Mouse (Mus musculus): ENCODE data around the gene Gm17545.

The Gm17545 gene

DNA sequence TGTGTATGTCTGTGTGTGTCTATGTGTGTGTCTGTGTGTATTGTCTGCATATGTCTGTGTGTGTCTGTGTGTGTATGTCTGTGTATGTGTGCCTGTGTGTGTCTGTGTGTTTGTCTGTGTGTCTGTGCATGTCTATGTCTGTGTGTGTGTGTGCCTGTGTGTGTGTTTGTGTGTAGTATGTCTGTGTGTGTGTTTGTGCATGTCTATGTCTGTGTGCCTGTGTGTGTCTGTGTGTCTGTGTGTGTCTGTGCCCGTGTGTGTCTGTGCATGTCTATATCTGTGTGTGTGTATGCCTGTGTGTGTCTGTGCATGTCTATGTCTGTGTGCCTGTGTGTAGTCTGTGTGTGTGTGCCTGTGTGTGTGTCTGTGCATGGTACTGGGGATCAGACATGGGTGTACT is 9.0 kb upstream of the Gm17545 start:
- no peak for DNase-seq (ENCODE audit: low read depth)

DNA sequence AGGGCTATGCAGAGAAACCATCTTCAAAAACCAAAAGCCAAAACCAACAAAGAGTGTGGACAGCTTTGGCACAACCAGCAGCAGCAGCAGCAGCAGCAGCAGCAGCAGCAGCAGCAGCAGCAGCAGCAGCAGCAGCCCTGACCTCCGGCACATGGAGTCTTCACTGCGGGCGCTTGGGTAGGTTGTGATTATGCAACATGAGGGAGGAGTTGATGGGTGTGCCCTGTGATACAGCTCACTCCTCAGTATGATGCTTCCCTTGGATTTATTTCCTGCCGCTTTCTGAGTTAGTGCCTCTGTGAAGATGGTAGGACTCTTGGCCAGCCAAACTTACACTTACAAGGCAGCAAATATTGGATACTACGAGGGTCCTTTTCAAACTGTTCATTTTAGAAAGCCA is 6.9 kb upstream of the Gm17545 start:
- no peak for DNase-seq (ENCODE audit: low read depth)

DNA sequence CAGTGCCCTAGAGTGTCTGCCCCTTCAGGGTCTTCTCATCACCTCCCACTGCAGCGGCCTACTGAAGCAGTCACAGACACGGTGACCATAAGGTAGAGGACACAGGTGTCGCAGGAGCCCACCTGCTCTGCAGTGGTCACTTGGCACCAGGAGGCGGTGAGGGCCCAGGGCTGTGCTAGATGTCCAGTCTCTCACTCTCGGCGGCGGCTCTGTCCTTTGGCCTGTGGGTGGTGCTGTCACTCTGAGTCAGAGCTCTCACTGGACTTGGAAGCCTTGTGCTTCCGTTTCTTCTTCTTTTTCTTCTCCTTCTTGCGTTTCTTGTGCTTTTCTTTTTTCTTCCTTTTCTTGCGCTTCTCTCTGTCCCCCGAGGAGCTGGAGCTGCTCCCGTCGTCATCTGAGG is 5.7 kb upstream of the Gm17545 start:
- no peak for DNase-seq (ENCODE audit: low read depth)

DNA sequence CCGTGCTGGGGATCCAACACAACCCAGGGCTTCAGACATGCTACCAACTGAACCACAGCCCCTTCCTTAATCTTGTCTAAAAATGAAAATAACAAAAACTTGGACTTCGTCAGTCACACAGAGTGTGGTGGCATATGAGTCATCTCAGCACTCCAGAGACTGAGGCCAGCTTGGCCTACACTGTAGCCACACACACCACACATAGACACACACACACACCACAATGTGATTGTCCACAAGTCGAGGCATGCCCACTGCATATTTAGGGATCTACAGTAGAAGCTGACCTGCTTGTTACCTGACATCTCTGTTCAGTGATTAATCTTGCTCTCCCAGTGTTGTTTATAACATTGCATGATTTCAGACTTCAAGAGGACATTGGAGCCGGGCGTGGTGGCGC is 4.9 kb upstream of the Gm17545 start:
- DNase-seq (ENCODE audit: low read depth) = no peak

DNA sequence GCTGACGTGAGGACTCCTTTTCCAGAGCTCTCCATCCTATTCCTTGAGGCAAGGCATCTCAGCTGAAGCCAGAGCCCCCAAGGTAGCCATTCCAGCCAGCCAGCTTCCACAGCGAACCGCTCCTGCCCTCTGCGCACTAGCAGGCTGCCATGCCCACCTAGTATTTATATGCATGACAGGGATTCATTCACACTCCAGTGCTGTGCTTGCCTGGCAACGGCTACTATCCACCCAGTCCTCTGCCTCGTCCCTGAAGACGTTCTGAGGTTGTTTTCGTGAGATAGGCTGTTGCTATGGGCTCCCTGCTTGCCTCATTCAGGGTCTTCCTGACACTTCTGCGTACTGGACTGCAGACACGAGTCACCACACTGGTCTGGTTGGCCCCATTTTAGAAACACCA is 1.4 kb upstream of the Gm17545 start:
- no peak for DNase-seq (ENCODE audit: low read depth)

DNA sequence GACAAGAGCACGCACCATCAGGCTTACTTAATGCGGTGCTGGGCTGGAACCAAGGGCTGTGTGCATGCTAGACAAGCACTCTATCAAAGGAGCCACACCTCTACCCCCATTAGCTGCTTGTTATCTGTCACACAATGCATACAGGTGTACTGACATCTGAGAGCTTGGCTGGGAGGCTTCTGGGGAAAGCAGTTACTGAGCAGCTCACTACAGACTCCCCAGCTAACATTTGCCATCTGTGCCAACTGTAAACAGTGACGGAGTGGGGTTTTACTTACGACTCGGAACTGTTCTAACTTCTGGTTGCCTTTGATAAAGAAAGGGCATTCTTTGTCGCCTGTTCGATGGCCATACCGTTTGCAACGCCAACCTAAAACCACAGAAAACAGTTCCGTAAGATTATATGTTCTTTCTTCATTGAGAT is 577 bp upstream of the Gm17545 start:
- DNase-seq (ENCODE audit: low read depth) = peak; percentile 80

DNA sequence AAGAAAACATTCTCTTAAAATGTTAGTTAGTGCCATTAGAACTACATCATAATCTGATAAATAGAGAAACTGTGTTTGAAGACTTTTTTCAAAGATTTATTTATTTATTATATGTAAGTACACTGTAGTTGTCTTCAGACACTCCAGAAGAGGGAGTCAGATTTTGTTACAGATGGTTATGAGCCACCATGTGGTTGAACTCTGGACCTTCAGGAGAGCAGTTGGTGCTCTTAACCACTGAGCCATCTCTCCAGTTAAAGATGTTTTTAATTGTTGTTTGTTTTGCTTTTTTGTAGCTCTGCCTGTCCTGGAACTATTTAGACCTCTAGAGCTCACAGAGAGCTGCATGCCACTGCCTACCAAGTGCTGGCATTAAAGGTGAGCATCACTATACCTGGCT is 951 bp downstream of the Gm17545 start:
- DNase-seq (ENCODE audit: low read depth) = no peak

DNA sequence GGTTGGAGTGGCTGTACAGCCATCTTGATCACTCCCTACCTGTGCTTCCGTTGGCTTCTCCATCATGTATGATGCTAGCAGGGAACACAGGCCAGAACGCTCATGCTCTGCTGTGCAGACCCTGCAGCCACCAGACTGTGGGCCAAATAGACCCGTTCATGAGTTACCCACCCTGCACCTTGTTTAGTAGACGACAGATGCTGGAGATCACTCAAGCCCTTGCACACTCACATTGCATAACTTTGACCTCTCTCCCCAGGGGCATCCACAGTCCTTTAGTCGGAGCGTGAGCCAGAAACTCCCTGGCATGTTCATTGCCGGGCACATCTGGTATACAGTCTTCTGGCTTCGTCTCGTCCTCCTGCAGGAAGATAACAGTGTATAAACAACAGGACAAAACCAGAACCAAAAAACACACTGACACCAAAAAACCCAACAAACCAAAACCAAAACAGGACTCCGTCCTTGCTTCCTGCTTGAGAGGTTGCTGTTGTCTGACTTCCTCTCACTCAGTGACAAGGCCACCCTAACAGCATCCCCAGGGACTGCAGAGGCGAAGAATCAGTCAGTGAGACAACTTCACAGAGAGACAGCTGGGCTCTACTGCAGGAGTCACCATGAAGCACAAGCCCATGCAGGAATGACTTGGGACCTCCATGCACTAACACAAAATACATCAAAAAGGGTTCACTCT is 3.2 kb downstream of the Gm17545 start:
- DNase-seq (ENCODE audit: low read depth) = no peak

DNA sequence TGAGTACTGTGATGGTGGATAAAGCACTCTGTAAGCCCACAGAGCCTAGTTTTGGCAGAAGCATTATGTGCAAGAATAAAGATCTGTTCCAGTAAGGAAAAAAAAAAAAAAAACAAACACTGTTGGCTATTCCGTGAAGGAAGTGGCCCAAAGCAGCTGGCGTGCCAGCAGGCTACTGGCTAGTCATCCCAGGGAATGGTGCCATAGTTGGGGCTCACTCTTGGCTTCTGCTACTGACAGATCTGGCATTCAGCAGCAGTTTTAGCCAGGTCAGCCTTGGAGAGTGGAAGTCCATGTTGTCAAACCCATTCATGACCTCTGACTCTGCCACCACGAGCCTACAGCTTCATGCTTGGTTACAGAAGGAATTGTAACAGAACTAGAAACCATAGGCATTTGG is 7.9 kb downstream of the Gm17545 start:
- no peak for DNase-seq (ENCODE audit: low read depth)

DNA sequence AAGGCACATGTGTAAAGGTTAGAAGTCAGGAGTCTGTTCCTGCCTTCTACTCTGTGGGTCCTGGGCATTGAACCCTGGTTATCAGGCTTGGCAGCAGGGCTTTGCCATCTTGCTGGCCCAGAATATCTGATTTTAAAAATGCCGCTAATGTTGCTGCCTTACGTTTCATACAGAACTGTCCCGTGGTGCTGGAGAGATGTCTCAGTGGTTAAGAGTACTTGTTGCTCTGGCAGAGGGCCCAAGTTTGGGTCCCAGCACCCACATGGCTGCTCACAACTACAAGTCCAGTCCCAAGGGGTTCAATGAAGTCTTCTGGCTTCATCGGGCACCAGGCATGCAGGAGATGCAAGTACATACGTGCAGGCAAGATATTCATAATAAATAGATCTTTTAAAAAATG is 12.1 kb downstream of the Gm17545 start:
- DNase-seq (ENCODE audit: low read depth) = no peak

DNA sequence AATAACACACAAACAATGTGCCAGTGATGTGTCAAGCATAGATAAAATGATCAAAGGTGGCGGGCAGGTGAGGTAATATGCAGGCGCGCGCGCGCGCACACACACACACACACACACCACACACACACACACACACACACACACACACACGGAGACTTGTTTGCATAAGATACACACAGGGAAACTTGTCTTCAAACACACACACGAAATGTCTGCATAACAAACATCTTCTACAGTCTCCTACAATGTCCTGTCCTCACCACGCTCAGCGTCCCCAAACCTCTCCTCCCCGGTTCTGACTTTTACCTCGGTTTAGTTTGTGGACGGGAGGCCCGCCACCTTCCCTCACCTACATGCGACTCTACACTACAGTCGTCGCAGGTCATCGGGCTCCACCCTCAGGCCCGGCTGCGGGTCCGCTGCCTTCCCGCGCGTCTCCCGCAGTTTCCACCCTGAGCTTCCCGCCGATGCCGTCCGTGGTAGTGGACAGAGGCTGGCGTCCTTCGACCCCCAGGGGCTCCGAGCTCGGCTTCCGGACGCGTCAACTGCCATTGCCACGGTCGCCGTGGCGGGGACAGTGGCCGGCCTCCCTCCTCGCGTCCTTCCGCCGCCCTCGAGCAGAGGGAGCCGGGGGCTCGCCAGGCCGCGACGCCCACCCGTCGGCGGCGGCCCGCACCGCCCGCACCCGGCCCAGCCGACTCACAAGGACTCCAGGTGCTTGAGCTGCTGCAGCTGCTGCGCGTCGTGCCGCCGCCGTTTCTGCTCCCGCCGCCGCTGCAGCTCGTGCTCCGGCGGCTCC is 13.5 kb downstream of the Gm17545 start:
- DNase-seq (ENCODE audit: low read depth) = peak; percentile 38

DNA sequence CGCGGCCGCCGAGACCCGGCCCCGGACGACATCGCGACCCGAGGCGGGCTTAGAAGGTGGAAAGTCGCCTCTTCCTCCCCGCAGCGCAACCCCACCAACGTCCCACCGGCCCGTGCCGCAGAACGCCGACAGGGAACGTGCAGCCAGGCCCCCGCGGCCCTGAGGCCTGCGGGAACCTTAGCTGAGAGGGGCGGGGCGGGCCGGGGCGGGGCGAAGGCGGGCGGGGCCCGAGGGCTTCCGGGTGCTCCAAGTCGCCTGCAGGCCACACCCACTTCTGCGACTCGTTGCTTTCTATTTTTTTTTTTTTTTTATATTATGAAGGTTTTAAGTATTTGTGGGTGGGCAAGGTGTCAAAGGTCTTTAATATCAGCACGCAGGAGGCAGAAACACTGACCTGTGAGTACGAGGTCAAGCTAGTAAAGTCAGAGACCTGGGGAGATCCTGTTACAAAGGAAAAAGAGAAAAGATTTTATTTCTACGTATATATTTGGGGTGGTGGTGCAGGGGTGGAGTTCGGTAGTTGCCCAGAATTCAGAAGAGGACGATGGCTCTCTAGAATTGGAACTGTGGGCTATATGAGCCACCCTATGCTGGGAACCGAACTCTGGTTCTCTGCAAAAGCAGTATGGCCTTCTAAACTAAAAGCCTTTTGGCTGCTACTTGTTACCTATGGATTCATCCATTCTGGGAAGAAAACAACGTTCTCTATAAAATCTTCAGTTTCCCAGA is 14.2 kb downstream of the Gm17545 start:
- DNase-seq (ENCODE audit: low read depth) = peak; percentile 71

DNA sequence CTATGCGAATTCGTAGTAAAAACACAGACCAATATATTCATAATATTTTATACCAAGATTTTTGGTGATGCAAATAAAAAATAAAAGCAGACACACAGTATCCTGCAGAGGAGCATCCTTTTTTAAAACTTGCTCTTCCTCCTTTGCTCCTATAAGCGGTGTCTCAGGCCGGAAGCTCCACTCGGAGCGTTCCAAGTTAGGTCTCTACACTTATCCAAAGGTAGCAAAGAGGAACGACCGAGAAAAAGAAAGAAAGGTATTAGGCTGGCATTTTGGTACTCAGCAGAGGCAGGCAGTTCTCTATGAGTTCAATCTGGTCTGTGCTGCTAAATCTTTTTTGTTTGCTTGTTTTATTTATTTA is 14.8 kb downstream of the Gm17545 start:
- DNase-seq (ENCODE audit: low read depth) = no peak

DNA sequence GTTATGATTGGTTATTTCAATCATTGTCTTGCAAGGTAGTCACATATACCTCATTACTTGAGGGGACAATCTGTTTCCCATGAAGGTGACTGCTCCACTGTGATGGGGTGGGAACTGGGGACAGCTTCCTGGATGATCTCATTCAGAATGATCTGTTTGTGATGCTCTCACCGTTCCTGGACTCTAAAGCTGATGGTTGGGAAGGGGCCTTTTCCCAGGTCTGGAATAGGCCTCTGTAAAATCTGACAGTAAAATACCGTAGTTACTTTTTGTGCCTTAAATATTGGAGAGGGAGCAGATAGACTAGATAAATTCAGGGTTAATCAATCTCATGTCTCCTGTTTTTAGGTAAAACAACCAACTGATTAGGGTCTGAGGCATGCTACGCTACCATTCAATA is 15.6 kb downstream of the Gm17545 start, which contains the start of gene Rp9:
Gene Rp9 (minus strand): TSS at position 101 of the 400 bp plus-strand sequence.
- no peak for DNase-seq (ENCODE audit: low read depth)

DNA sequence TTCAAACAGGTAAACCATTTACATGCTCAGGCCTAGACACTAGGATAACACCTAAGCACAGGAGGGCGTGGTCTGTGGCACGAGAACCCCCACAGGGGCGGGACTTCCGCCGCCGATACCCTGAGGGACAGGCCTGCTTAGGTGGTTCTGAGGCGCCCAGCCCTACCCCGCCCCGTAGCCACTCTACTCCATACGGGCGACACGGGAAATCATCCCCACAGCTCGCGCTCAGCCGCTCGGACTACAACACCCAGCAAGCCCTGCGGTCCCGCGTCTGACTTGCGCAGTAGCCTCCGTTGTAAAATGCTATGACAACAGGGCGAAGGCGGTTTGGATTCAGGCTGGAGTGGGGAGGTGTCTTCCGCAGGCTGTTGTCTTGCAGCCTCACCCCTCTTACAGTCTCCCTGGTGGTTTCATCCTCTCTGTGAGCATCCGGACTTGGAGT is 21.4 kb downstream of the Gm17545 start, which contains the start of gene Bbs9:
Gene Bbs9 (plus strand): TSS at position 292 of the 445 bp plus-strand sequence.
- peak; percentile 86 for DNase-seq (ENCODE audit: low read depth)

DNA sequence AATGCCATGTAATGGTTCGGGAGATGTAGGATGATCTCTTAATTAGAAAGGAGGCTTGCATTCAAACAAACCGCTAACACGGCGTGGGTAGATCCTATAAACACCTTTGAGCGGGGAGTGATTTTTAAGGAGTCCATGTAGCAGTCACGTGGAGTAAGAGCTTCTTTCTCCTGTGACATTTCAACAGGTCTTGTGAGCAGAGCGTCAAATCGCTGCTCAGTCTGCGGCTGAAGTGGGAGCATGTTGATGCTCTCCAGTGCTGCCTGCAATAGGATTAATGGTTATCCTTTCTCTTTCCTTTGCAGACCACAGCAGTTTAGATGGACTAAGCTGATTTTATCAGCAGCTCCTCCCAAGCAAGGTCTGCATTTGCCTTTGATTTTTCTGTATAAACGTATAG is 22.2 kb downstream of the Gm17545 start:
- DNase-seq (ENCODE audit: low read depth) = peak; percentile 9

DNA sequence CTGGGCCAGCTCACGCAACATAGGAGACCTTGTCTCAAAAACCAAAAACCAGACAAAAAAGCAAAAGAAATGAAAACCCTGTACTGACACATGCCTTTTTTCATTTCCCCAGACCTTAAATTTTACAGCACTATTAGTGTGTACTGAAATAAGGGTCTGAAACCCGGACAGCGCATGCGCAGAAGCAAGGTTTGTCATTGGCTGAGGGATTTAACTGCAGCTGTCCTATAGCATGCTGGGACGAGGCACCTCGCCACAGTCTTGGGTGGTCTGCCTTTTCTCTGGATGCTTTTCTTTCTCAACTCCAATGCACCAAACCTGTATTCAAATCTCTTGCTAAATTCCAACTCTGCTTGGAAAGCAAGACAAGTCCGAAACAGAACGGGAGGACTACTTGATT is 24.9 kb downstream of the Gm17545 start:
- DNase-seq (ENCODE audit: low read depth) = no peak

DNA sequence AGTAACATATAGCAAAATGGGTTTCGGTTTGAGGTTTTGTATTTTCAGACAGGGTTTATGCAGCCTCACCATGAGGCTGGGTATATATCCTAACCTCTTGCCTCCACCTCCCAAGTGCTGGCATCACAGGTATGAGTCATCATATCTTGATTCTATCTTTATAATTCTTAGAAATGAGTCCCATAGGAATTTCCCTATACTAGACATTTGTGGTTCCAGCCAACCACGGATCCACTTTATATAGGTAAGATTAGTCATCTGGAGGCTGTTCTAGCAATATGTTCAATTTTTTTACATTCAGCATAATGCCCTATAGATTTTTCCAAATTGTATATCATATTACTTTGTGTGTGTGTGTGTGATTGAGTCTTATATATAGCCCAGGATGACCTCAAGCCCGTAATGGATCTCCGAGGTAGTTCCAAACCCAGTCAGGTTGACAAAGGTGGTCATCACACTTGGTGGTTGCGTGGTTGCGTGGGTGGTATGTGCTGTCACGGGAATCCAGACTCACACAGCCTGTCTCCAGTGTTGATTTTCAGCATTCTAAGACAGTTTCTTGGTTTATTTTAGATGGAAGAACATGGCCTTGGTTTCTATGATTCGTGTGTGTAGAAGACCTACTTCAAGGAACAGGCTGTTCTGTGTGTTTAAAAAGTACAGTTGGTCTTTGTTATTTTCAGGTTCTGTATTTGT is 29.9 kb downstream of the Gm17545 start:
- DNase-seq (ENCODE audit: low read depth) = no peak

DNA sequence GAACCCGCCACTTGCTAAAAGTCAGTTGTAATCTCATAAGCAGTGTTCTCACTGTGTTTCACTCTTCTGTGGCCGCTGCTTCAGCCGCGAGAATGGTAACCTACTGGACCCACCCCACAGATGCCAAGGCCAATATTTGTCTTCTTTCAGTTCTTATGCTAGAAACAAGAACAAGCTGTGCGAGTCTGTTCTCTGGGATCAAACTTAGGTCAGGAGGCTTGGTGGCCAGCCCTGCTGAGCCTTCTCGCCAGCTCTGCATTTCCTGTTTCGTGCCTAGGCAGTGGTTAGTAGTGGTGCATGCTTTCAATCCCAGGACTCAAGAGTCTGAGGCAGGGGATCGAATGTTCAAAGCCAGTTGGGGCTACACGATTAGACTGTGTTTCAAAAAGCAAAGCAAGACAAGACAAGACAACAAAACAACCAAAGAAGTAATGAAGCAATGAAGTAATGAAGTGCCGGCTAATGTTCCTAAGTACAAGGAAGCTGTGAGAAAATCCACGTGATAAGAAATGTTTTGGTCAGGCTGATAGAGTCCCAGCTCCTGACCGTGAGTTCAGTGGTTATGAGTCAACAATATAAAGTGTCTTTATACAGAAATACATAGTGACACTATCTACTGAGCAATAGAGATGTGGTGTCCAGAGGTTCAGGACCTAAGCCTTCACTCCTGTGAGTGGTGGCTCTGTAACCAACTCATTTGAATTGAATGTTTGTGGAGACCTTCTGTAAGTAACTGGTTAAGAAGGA is 30.6 kb downstream of the Gm17545 start:
- DNase-seq (ENCODE audit: low read depth) = no peak

DNA sequence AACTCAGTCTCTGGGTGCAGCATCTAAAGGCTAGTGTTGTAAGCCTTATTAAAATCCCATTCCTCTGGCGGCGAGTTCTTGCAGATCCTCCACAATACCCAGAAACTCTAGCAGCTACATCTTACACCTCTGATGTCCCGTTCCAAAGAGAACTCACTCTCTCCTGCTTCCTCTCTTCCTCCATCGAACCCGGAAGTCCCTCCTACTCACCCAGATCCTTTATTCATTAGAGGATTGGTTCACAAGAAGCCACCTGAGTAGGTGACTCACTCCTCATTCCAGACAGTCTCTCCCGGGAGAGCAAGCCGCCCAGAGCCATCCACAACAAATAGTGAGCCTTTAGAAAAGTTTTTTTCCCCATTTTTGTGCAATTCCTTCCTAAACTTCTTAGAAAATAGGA is 32.1 kb downstream of the Gm17545 start:
- DNase-seq (ENCODE audit: low read depth) = no peak

DNA sequence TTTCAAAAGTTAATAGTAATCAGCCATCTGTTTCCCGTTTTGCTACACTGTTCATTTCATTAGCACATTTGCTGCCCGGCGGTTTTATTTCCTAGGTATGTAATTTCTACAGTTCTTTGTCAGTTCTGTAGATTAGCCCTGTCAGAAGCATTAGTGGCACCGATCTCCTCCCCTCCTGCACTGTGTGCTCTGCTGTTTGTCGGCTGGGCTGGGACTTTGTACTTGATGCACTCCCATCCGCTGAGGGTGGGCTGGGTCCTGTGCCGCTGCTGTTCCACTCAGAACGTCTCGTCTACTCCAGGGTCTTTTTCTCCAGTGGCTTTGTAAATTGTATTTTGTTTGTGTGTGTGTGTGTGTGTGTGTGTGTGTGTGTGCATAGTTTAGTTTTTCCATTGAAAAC is 34.9 kb downstream of the Gm17545 start:
- DNase-seq (ENCODE audit: low read depth) = no peak

Data from c-Kit-positive CD71-positive TER-119-negative erythroid progenitor cells, embryonic 14.5 days (primary cell).